Mouse (Mus musculus) common myeloid progenitor, adult 5-6 weeks (primary cell): ENCODE results near the gene Prkcsh. TPM values are rescaled to one million over a fixed set of nuclear protein-coding genes. Genes with fewer than 3 reads are reported as not detected.

Experiments
- ATAC-seq: replicated peaks from 2 replicates; pipeline ENCODE4 v1.8.0; 2016; ENCODE audit warnings: low read depth, mild to moderate bottlenecking, moderate TSS enrichment, inconsistent platforms; ENCODE audit not compliant: poor library complexity, severe bottlenecking
- total RNA-seq: library from RNA; stranded (forward); fragments of 200-1000, 187-1606 nt; gene quantifications from 2 replicates; pipeline ENCODE4 v1.2.3, GENCODE M21; 2017

Prkcsh gene
- 117 and 121 TPM in 2 replicates for total RNA-seq

GRCm38 (mm10) chr9:22002194-22003162 lies at the start of gene Prkcsh, which contains the start of gene Ccdc151:
TSS of gene Prkcsh (plus strand) at chr9:22002806.
TSS of gene Ccdc151 (minus strand) at chr9:22002634.
- ATAC-seq: peak; percentile 95

GRCm38 (mm10) chr9:21953600-21953999 lies 49.0 kb upstream of the Prkcsh start:
- no peak for ATAC-seq

GRCm38 (mm10) chr9:21954635-21955034 lies 48.0 kb upstream of the Prkcsh start:
- ATAC-seq: no peak

GRCm38 (mm10) chr9:21955225-21955569 lies 47.4 kb upstream of the Prkcsh start:
- peak; percentile 55 for ATAC-seq

GRCm38 (mm10) chr9:21955570-21956281 lies 46.9 kb upstream of the Prkcsh start, which contains the start of gene Swsap1:
TSS of gene Swsap1 (plus strand) at chr9:21955755.
- ATAC-seq: peak; percentile 90

- ATAC-seq: no peak
Measured at GRCm38 (mm10) chr9:21958372-21958771, 44.2 kb upstream of the Prkcsh start.

GRCm38 (mm10) chr9:21959244-21959643 lies 43.4 kb upstream of the Prkcsh start:
- ATAC-seq: no peak

GRCm38 (mm10) chr9:21960135-21960534 lies 42.5 kb upstream of the Prkcsh start:
- no peak for ATAC-seq

GRCm38 (mm10) chr9:21960558-21961208 lies 41.9 kb upstream of the Prkcsh start:
- no peak for ATAC-seq

GRCm38 (mm10) chr9:21961366-21961980 lies 41.1 kb upstream of the Prkcsh start:
- no peak for ATAC-seq

- ATAC-seq: peak; percentile 4; the same call in 1 of the 2 replicates
Measured at GRCm38 (mm10) chr9:21962010-21962409, 40.6 kb upstream of the Prkcsh start.

GRCm38 (mm10) chr9:21962416-21963059 lies 40.1 kb upstream of the Prkcsh start:
- ATAC-seq: peak; percentile 94

GRCm38 (mm10) chr9:21963417-21963816 lies 39.2 kb upstream of the Prkcsh start, which contains the start of gene Epor:
TSS of gene Epor (minus strand) at chr9:21963506.
- peak; percentile 52 for ATAC-seq

- ATAC-seq: no peak
Measured at GRCm38 (mm10) chr9:21968883-21969282, 33.7 kb upstream of the Prkcsh start.

GRCm38 (mm10) chr9:21969304-21969703 lies 33.3 kb upstream of the Prkcsh start:
- no peak for ATAC-seq

- ATAC-seq: no peak
Measured at GRCm38 (mm10) chr9:21976626-21977175, 25.9 kb upstream of the Prkcsh start.

GRCm38 (mm10) chr9:21977331-21977730 lies 25.3 kb upstream of the Prkcsh start:
- no peak for ATAC-seq

- peak; percentile 74 for ATAC-seq
Measured at GRCm38 (mm10) chr9:21977972-21978371, 24.6 kb upstream of the Prkcsh start.
